Mouse (Mus musculus) left cerebral cortex, adult 9 months (tissue): ENCODE measurements around the gene Frem3.

Source experiments
- DNase-seq, 2 experiments: peaks; one replicate each; pipeline ENCODE4 v3.0.0; 2022; ENCODE audit warnings: low spot score in 2 of 2

Gene Frem3

GRCm38 (mm10) chr8:80610549-80611440 is at the start of gene Frem3:
Gene Frem3 (plus strand): TSS chr8:80611080.
- DNase-seq: no peak

GRCm38 (mm10) chr8:80564205-80564839 is 46.6 kb upstream of the Frem3 start:
- DNase-seq: no peak

GRCm38 (mm10) chr8:80567471-80567870 is 43.4 kb upstream of the Frem3 start:
- DNase-seq: no peak

- no peak for DNase-seq
Observed at GRCm38 (mm10) chr8:80568243-80568995, 42.5 kb upstream of the Frem3 start.

- DNase-seq: no peak
Observed at GRCm38 (mm10) chr8:80572417-80573061, 38.3 kb upstream of the Frem3 start.

GRCm38 (mm10) chr8:80577126-80577525 is 33.8 kb upstream of the Frem3 start:
- no peak for DNase-seq

GRCm38 (mm10) chr8:80579038-80579437 is 31.8 kb upstream of the Frem3 start:
- DNase-seq: no peak

- no peak for DNase-seq
Observed at GRCm38 (mm10) chr8:80592626-80593025, 18.3 kb upstream of the Frem3 start.

- DNase-seq: no peak
Observed at GRCm38 (mm10) chr8:80600600-80601170, 10.2 kb upstream of the Frem3 start.

- DNase-seq: no peak
Observed at GRCm38 (mm10) chr8:80601886-80602285, 9.0 kb upstream of the Frem3 start.

GRCm38 (mm10) chr8:80607082-80607481 is 3.8 kb upstream of the Frem3 start:
- DNase-seq: no peak

GRCm38 (mm10) chr8:80611441-80611751 is 516 bp downstream of the Frem3 start:
- DNase-seq: no peak

GRCm38 (mm10) chr8:80619787-80620186 is 8.9 kb downstream of the Frem3 start:
- no peak for DNase-seq

- no peak for DNase-seq
Observed at GRCm38 (mm10) chr8:80647394-80647793, 36.5 kb downstream of the Frem3 start.

- no peak for DNase-seq
Observed at GRCm38 (mm10) chr8:80657639-80658038, 46.8 kb downstream of the Frem3 start.

- DNase-seq: no peak
Observed at GRCm38 (mm10) chr8:80661055-80661454, 50.2 kb downstream of the Frem3 start.

GRCm38 (mm10) chr8:80663476-80663875 is 52.6 kb downstream of the Frem3 start:
- no peak for DNase-seq

GRCm38 (mm10) chr8:80669277-80669901 is 58.5 kb downstream of the Frem3 start:
- DNase-seq: no peak

- no peak for DNase-seq
Observed at GRCm38 (mm10) chr8:80682594-80682993, 71.7 kb downstream of the Frem3 start.

- no peak for DNase-seq
Observed at GRCm38 (mm10) chr8:80683756-80684335, 73.0 kb downstream of the Frem3 start.

GRCm38 (mm10) chr8:80688141-80688540 is 77.3 kb downstream of the Frem3 start:
- peak in 1 of 2 experiments; percentile 58 for DNase-seq
